ENCODE assay signal across 19 mouse cellular contexts in the genomic region with DNA sequence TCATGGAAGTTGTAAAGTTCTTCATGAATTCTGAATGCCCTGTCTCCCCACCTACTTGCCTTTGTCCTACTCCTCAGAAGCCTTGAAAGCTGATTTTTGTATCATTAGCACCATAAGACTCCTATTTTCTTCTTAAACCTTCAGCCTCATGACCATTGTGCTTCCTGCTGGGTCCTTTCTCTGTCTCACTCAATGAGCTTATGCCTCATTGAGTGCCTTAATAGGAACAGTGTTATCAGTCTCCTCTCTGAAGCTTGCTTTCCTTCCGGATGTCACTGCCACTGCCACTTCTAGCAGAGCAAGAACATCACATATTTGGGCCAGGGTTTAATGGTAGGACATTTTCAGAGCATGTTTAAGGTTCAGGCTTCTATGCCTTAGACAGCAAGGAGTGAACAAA.
DNase-seq lines count a peak whose midpoint lies in the region.
"Had no signal": no experiment of that assay in that cellular context is flagged by ENCODE, and none has a peak within 500 bp of the region (broad histone marks: within the 10 kb centered on the region; RNA-seq: fewer than 3 reads in every experiment).

No protein-coding gene starts in this region.

- DNase-seq in R1 (ENCODE audit: low read depth, low spot score) (peak; percentile 10), ZHBTc4 (ENCODE audit: low read depth, low spot score) (peak; percentile 13)
- peak; percentile 61 for DNase-seq in retina, embryonic 14.5 days (ENCODE audit: low spot score)
- peak; percentile 43 for DNase-seq in retina, postnatal 1 day
- no peak for DNase-seq in layer of hippocampus, adult 8-10 months (ENCODE audit: low spot score in 2 of 2)
- no peak for DNase-seq in adrenal gland, postnatal 36 days
- no peak for DNase-seq in kidney, postnatal 36 days
- no peak for DNase-seq in heart, adult 9 months (ENCODE audit: low spot score in 2 of 2)
- DNase-seq: adrenal gland, adult 2 months; adrenal gland, adult 8-10 months; adrenal gland, postnatal 10 days; adrenal gland, postnatal 14 days; adrenal gland, postnatal 25 days; B cell, adult 2 months; cerebellum, adult 11 months; cerebellum, adult 11-12 months; cerebellum, adult 18-20 months; cerebellum, adult 2 months; cerebellum, adult 8-10 months had no signal

Comparison
In these comparisons a context has a peak if more than half of its experiments do, and no peak if none do; other contexts are left out.
1. DNase-seq: peak in R1 (single experiment), ZHBTc4 (single experiment), retina, embryonic 14.5 days (single experiment) and retina, postnatal 1 day (single experiment); none in layer of hippocampus, adult 8-10 months (0 of 2), adrenal gland, postnatal 36 days (0 of 2), kidney, postnatal 36 days (0 of 2) and heart, adult 9 months (0 of 2).